Mouse (Mus musculus) kidney, postnatal 36 days (tissue): ENCODE results near the gene Susd1.

Experiments used
- DNase-seq, 2 experiments: peaks; one replicate each; pipeline ENCODE4 v3.0.0; 2021 to 2022; ENCODE audit warnings: mixed read lengths in 2 of 2

Gene Susd1

DNA sequence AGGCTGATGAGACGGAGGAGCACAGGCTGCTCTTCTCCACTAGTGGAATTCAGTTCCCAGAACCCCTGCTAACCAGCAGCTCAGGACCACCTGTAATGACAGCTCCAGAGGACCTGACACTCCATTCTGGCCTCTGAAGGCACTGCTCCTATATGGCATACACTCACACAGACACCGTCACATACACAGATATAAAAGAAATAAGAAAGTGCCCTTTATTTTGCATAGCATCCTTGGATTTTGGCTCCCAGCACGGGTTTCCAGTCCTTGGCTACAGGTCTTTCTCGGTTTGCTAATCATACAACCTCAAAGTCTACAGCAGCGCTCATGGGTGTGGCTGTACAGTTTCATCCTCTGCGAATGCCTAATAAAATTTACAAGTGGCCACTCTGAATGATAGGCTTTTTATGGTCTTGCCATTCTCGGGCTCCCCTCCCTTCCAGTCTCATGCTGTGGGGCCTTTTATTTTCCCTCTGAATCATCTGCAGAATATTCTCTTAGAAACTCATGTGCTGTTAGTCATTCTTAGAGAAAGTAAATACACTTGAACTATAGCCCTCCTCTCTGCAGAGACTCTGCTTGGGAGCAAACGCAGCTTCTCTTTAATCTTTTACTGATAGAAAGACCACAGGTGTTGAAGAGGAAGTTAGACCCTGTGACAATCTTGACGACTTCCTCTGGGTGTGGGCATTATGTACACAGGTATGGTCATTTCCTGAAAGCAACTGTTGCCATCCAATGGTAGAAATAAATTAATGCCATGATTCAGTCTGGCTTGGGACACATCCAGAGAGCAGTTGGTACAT lies 119.1 kb downstream of the Susd1 start:
- no peak for DNase-seq

DNA sequence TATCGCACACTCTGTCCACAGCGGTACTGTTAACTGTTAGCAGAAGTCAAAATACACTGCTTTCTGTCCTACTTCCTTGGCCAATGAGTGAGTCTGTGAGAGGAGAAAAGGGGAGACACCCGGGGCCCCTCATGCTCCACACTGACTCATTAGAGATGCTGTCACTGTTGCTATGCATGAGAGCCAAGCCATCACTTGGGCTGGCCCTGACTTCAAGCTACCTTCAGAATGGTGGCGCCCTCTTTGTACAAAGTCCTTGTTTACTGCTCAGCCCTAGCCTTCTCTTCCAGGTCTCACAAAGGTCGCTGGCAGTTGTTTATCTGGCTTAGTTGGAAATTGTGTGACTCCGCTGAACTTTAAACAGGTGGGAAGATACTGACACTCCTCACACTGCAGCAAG lies 119.8 kb downstream of the Susd1 start:
- DNase-seq = no peak

DNA sequence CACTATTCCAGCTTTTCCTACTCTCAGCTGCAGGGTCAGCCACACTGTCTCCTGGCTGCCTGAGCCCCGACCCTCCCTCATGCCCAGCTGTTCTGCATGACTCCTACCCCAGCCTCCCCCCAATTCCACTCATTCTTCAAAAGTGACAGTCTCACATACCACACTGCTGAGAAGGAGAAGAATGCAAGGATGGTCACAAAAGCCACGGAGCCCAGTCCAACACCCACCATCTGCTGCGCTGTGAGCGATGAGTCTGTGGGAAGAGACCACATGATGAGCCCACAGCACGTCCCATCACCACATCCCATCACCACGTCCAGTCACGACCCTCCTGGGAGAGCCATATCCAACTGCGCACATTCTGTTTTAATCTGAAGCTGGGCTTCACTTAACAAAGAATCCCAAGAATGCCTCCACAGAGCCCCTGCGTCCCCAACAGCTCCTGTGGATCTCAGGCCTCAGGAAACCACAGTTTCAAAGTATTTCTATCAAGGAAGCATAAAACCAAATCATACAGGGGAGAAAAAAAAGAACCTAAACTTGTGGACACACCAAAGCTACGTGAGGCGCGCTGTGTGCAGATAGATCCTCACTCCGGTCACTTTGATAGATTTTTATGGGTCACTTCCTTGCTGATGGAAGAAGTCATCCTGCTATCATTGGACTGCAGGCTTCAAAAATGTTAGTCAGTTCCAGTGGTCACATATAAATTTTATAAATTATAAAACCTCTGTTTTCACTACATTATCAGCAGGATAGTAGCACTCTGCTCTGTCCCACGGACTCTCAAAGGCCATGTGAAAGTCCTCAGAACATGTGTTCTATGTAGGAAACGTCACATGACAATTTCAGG lies 122.7 kb downstream of the Susd1 start:
- no peak for DNase-seq

DNA sequence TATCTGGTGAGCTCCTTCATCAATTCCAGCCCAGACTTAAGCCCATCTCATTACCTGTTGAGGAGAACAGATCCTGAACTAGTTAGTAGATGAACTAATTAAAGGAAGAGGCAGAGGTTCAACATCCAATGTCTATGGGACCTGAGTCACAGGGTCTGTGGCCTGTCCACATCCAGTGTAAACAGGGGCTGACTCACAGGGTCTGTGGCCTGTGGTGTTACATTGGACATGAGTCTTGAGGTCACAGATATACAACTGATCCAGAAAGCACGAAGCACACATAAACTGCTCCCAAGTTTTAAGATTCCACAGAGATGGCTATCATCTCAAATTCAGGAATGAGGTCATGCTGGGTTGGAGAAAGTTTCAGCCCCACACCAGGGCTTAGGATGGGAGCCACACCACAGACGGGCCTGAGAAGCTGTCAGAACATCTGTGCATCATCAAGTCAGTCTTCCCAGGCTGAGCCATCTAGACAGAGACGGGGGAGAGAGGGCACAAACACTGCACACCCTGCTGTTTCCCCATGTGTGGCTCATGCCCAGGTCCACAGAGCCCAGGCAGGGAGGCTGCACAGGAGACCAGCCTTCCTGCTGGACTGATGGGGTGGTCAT lies 123.4 kb downstream of the Susd1 start:
- no peak for DNase-seq

DNA sequence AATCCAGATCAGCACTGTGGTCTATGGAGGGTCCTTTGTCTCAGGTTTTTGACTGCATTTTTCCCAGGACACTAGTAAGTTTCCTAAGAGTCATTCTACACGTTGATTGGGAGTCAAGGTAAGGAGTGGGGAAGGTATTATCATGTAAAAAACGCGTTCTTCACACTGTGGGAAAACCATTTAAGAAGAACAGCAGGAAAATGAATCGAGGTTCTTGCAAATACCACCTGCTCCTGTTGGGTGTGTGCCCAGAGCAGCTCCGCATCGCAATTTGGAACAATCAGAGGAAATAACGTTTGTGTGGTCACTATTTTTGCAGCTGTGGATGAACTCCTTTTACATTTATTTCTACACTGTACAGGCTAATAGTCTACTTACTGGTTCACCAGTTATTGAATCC lies 125.5 kb downstream of the Susd1 start:
- DNase-seq = no peak

- no peak for DNase-seq
These were observed 127.8 kb downstream of the Susd1 start for GRCm38 (mm10) chr4:59310590-59310989.

GRCm38 (mm10) chr4:59307841-59308589 lies 130.4 kb downstream of the Susd1 start:
- no peak for DNase-seq

DNA sequence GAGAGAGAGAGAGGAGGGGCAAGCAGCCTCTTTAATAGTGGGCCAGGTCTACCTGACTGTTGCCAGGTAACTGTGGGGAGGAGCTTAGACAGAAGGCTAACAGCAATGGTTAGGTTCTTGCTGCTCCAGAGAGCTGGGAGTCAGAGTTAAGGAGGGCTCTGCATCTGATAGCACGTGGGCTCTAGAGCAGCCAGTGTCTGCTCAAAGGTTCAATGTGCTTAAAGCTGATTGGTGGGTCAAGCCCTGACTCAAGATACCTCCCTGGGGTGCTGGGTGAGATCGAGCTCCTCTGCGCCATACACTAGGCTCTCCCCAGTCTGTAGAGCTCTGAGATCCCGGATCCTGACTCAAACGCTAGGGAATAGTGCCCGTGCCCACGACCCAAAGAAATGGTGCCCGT lies 136.0 kb downstream of the Susd1 start:
- DNase-seq = no peak

- DNase-seq = no peak
These were observed 137.2 kb downstream of the Susd1 start for GRCm38 (mm10) chr4:59301025-59301815.

GRCm38 (mm10) chr4:59298719-59299496 lies 139.5 kb downstream of the Susd1 start:
- DNase-seq = no peak

GRCm38 (mm10) chr4:59295127-59295526 lies 143.3 kb downstream of the Susd1 start:
- DNase-seq = no peak

GRCm38 (mm10) chr4:59294661-59295060 lies 143.8 kb downstream of the Susd1 start:
- no peak for DNase-seq

GRCm38 (mm10) chr4:59291914-59292718 lies 146.3 kb downstream of the Susd1 start:
- DNase-seq = no peak

DNA sequence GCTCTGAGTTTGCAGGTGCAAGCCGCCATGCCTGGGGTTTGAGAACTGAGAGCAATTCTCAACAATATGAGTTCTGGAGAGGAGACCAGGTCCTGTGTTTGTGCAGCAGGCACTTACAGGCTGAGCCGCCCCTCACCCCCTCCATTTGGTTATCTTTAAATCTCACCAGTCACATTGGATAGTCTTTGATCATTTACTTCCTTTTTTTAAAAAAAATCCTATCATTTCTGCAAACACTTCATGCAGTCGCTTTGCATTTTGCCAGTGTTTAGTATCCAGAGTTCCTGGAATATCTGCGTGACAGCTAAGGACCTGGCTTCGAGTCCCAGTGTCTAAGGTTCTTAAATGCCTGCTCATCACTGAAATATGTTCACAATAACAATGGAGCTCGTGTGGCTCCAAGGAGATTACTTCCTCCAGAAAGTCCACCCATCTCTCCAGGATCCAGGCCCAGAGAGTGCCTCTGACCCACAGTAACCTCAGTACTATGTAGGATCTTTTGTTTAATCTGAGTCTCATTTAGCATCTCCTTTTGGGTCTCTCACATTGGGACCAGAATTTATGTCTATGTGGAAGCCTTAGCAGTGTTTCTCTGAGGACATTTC lies 147.4 kb downstream of the Susd1 start:
- no peak for DNase-seq

GRCm38 (mm10) chr4:59287103-59287502 lies 151.3 kb downstream of the Susd1 start:
- DNase-seq = no peak

DNA sequence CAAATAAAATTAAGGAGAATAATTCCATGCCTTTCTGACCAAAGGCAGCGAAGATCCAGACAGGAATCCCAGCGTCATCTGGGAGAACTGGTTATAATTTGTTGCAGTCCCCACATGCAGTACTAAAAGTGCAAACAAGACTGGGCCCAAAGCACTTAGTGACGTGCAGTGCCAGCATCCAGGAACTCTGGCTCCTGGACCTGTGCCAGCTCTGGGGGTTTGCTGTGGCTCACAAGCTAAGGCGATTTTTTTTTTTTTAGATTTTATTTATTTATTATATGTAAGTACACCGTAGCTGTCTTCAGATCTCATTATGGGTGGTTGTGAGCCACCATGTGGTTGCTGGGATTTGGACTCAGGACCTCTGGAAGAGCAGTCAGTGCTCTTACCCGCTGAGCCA lies 152.1 kb downstream of the Susd1 start:
- DNase-seq = peak in 1 of 2 experiments; percentile 12

- no peak for DNase-seq
These were observed 155.5 kb downstream of the Susd1 start for GRCm38 (mm10) chr4:59282699-59283487.

- DNase-seq = no peak
These were observed 156.3 kb downstream of the Susd1 start for GRCm38 (mm10) chr4:59282137-59282536.

GRCm38 (mm10) chr4:59280876-59281275 lies 157.6 kb downstream of the Susd1 start:
- DNase-seq = no peak
